Mouse (Mus musculus): ENCODE measurements around the gene Unc5c.

- TF ChIP-seq CTCF (IDR thresholded peaks at IDR 0.05; ENCODE audit: extremely low read depth, insufficient read depth, low read length) (no peak), POLR2A (IDR thresholded peaks at IDR 0.05; ENCODE audit: extremely low read depth, insufficient read depth, low read length) (no peak)
Measured at GRCm38 (mm10) chr3:141618675-141619074, 153.7 kb downstream of the Unc5c start.

Data from cortical plate, adult 2 months (tissue).